Mouse (Mus musculus) right cerebral cortex, postnatal 36 days (tissue): ENCODE measurements around the gene Gm4763.
"Not testable (repeated sequence)": the region's sequence is repeated elsewhere in the genome, so short reads cannot be mapped to it uniquely, and the experiment has no call there.

Experiments used
- DNase-seq, 2 experiments: peaks; one replicate each; pipeline ENCODE4 v3.0.0; 2022; ENCODE audit warnings: low spot score in 2 of 2, mixed read lengths in 1 of 2

The Gm4763 gene

GRCm38 (mm10) chr7:24726808-24727207, at the start of gene Gm4763:
Gm4763 (minus strand) TSS chr7:24726908.
- DNase-seq, result not testable (repeated sequence)

GRCm38 (mm10) chr7:24776145-24776544, 49.4 kb upstream of the Gm4763 start:
- DNase-seq, result no peak

GRCm38 (mm10) chr7:24773942-24774535, 47.3 kb upstream of the Gm4763 start:
- DNase-seq, result no peak

GRCm38 (mm10) chr7:24771361-24771760, 44.7 kb upstream of the Gm4763 start:
- DNase-seq, result no peak

- DNase-seq, result no peak
These were observed 35.9 kb upstream of the Gm4763 start for GRCm38 (mm10) chr7:24762574-24762973.

- DNase-seq, result no peak
These were observed 34.5 kb upstream of the Gm4763 start for GRCm38 (mm10) chr7:24761161-24761560.

DNA sequence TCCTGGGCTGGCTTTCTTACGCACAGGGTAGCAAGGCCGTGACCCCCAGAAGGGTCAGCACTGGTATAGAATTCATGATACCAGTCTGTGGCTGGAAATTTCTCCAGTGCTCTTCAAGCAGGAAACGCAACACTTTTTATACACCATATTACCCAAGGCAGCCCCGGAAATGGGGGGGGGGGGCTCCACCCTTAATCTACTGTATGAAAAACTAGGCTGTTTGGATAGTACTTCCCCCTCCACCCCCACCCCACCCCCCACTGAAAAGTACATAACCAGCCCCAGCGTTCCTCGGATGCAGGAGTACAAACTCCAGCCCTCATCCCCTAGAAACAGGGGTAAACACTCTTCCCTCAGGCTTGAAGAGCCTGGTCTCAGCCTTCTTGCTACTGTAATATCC, 33.5 kb upstream of the Gm4763 start, which contains the start of gene Cd177:
Gene Cd177, minus strand, starts transcription at position 101 of the 400 bp plus-strand sequence.
- no peak for DNase-seq

GRCm38 (mm10) chr7:24758520-24758919, 31.8 kb upstream of the Gm4763 start:
- no peak for DNase-seq

DNA sequence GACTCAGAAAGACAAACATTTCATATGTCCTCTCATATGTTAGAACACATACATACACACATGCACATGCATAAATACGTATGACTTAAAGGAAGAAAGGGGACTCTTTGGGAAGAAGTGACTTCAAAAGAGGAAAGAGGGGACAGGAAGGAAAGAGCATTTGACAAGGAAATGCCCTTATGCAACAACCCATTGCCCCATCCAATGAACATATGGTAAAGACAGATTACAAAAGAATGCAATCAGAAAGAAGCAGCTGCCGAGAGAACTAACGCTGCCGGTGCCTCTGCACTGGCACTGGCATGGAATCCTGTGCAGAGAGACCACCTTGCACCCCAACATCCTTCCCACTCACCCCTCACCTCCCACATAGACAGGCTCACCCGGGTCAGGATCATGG, 26.8 kb upstream of the Gm4763 start:
- DNase-seq, result no peak

- no peak for DNase-seq
These were observed 24.9 kb upstream of the Gm4763 start for GRCm38 (mm10) chr7:24751610-24752009.

DNA sequence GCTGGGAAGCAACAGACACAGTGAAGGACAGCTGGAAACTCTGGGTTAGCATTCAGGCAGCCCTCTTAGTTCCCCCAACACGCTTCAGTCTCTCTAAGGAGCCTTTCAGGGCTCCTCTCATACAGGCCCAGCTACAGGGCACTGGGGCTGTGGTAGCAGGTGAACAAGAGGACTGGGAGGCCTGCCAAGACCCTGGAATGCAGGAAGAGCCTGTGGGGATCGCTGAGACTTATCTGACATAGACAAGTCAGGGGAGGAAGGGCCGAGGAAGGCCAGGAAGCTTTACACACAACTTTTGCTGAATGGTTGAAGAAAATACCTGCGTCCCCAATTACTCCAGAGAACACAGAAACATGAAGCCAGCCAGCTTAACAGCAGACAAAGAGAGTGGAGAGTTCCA, 24.0 kb upstream of the Gm4763 start:
- no peak for DNase-seq

DNA sequence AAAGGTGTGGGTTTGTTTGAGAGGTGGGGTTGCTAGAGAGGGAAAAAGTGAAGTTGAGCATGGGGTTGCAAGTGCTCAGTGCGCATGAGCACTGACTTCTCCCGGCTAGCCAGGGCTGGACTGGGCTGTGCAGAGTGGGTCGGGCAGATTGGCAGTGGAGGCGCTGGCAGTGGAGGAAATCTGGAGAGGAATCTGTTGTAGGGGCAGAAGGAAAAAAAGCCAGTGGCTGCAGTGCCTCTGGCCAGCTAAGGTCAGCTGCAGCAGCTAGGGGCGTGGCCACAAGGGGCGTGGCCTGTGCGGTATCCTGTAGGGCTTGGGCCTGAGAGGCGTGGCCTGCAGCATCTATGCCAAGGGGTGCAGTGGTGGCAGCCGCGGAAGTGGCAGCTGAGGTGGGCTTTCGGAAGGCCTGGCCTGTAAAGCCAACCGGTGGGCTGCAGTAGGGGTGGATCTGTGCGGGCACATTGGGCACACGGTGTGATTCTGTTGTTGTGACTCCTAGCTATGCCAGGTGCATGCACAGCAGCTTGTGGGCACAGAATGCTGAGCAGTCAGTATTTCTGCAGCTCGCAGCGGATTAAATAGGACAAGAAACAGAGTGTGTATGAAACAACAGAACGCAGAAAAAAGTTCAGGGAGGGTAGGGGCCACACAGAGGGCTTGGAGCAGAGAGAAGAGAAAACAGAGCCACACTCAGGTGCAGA, 9.4 kb upstream of the Gm4763 start:
- no peak for DNase-seq

- DNase-seq, result no peak
These were observed 11.7 kb downstream of the Gm4763 start for GRCm38 (mm10) chr7:24715039-24715438.

DNA sequence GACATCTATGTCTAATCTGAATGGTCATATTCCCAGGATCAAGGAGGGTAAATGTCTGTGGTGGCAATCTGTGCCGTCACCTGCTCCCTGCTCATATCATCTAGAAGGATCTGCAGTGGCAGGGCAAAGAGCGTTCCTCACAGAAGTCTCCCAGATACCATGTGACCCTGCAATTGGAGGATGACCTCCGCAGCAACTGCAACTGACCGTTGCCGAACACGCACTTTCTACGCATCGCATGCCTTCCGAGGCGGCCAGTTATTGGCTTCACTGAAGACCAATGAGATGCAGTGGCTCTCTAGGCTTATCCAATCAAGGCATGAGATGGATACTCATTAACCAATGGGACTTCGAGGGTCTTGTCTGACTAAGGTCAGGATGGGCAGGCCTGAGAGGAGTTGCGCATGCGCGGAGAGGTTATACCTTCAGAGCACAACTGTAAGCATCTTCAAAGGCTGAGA, 17.8 kb downstream of the Gm4763 start, which contains the start of gene BC049730:
Gene BC049730, plus strand, starts transcription at position 411 of the 461 bp plus-strand sequence.
- no peak for DNase-seq

- DNase-seq, result not testable (repeated sequence)
These were observed 23.9 kb downstream of the Gm4763 start for GRCm38 (mm10) chr7:24702841-24703240.

GRCm38 (mm10) chr7:24697891-24698290, 28.8 kb downstream of the Gm4763 start:
- not testable (repeated sequence) for DNase-seq

DNA sequence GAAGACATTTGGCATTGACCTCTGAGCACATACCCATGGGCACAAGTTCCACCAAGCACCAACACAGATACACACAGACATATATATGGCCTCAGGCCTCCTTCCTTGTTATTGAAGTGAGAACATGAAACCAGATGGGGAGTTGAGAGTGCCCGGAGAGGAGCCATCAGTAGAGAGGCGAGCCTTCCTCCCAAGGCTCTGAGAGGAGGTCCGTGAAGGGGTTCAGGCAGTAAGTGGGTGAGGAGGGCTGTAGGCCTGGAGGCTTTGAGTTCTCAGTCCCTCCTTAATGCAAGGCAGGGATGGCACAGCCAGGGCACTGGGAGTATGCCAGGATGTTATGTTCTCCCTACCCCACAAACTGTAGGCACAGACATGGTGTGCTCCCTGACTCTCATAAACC, 34.0 kb downstream of the Gm4763 start:
- not testable (repeated sequence) for DNase-seq

DNA sequence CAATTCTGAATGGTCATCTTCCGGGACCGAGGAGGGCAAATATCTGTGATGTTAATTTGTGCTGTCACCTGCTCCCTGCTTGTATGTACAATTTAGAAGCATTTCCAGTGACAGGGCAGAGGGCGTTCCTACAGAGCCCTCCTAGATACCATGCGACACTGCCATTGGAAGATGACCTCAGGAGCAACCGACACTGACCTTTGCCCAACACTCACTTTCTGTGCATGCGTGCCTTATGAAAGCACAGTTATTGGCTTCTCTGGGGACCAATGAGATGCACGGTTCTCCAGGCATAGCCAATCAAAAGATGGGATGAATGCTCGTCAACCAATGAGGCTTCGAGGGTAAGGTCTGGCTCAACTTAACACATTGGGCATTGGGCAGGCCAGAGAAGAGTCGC, 39.2 kb downstream of the Gm4763 start:
- DNase-seq, result not testable (repeated sequence)

DNA sequence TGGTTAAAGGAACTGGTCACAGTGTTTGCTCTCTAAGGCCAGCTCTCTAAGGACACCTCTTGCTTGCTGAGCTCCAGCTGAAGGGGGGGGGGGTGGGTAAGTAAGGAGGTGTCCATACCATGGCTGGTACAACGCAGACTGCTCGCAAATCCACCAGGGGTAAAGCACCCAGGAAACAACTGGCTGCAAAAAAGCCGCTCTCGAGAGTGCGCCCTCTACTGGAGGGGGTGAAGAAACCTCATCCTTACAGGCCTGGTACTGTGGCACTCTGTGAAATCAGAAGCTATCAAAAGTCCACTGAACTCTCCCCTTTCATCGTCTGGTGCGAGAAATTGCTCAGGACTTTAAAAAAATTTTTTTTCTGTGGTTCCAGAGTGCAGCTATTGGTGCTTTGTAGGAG, 42.6 kb downstream of the Gm4763 start:
- not testable (repeated sequence) for DNase-seq

- no peak for DNase-seq
These were observed 50.1 kb downstream of the Gm4763 start, which contains the start of gene Tex101 for GRCm38 (mm10) chr7:24676575-24676974. Tex101 (minus strand) TSS chr7:24676675.

GRCm38 (mm10) chr7:24671944-24672439, 54.7 kb downstream of the Gm4763 start:
- DNase-seq, result no peak
